Mouse (Mus musculus) forebrain, embryonic 13.5 days (tissue): ENCODE results near the gene Pla2g7. TPM values are rescaled to one million over a fixed set of nuclear protein-coding genes. Genes with fewer than 3 reads are reported as not detected.

ENCODE experiments used
- polyA plus RNA-seq: library from polyadenylated mRNA; unstranded; fragments of >200 nt; fragmentation: Nextera tagmentation; extraction: Ambion mirVana; gene quantifications from 2 replicates; pipeline ENCODE4 v1.2.1, GENCODE M21; 2015

Gene Pla2g7
- polyA plus RNA-seq, 1 experiment from 2014 or later, result 3.5 TPM

Other genes with a start within 250 kb of the Pla2g7 start
- gene Adgrf5, start 207.6 kb upstream of the Pla2g7 start, polyA plus RNA-seq, result 5.5 and 6.6 TPM in 2 replicates
- 0.05 TPM in 1 of 2 replicates, not detected in the other for gene Mep1a, start 65.3 kb upstream of the Pla2g7 start, polyA plus RNA-seq
- gene Ankrd66, start 24.5 kb upstream of the Pla2g7 start, polyA plus RNA-seq, result 0.14 and 0.25 TPM in 2 replicates
- 0.03 and 0.17 TPM in 2 replicates for gene Tdrd6, start 62.2 kb downstream of the Pla2g7 start, polyA plus RNA-seq
- gene Slc25a27, start 99.1 kb downstream of the Pla2g7 start, polyA plus RNA-seq, result 102 and 107 TPM in 2 replicates
- 37.3 and 38.2 TPM in 2 replicates for gene Cyp39a1, start 99.3 kb downstream of the Pla2g7 start, polyA plus RNA-seq
- gene Rcan2, start 233.3 kb downstream of the Pla2g7 start, polyA plus RNA-seq, result 24.5 and 30.4 TPM in 2 replicates